Mouse (Mus musculus): ENCODE results near the gene Acaa1b.

Gene Acaa1b

DNA sequence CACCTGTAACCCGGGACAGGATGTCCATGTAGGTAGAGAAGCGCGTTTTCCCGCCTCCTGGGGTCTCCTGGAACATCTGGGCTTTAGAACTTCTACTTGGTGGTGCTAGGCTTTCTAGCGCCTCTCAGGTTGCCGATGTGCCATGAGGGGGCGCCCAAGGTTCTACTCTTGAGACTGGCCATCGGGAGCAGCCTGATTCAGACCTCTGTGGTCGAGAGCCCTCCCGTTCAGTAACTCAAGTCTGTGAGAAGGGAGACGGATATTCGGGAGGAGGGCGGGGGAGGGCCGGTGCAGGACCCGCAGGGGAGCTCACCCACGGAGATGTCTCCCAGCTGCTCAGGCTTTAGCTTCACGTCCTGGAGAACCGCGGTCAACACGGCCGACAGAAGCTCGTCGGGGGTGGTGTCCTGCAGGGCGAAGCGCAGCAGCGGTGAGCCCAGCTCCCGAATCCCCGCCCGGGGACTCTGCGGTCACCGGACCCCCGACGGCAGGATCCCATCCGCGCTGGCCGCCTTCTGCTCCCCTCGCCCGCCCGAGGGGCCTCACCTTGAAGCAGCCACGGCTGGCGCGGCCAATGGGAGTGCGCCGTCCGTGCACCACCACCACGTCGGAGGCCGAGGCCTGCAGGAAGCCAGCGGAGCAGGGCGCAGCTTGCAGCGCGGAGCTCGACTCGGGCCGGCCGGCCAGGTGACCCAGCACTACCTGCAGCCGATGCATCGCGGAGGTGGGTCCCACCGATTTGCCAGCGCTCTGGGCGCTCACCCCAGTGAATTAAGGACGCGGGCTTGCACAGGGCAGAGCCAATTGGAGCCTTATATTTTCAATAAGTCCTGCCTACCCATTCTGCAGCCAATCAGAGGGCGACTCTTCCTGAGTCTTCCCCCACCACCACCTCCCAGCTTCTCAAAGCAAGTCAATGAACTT, at the start of gene Acaa1b:
Acaa1b (minus strand) TSS at position 816 of the 924 bp plus-strand sequence.
- DNase-seq = peak; percentile 91 to 92

DNA sequence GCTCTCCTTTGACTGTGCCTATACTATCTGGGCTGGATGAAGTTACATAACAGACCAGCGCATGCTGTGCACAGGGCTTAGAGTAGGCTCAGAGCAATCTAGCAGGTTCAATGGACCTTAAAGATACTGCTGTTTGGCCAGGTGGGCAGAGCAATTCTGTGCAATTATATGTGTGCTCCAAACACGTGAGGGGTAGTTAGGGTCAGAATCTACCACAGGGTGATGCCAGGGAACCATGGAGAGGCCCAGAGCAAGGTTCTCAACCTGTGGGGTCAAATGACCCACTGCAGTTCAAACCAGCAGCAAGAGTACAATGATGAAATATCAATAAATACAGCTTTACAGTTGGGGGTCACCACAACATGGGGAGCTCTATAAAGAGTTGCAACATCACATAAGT, 49.8 kb upstream of the Acaa1b start:
- DNase-seq = no peak

DNA sequence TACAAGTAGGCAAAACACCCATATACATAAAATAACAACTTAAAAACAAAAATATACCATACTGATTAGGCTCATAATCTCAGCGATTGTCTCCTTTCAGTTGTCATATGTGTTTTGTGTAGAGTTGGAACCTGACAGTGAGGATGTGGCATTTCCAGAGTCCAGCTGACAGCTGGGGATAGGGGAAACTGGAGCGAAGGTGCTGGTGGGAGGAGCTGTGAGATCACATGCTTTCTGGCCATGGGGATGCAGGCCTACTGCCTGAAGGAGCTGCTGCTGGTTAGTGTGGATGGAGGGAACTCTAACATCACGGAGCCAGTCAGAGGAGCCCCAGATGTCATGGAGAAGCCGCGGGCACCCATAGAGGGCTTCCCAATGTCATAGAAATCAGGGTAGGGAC, 48.9 kb upstream of the Acaa1b start:
- no peak for DNase-seq

- DNase-seq = no peak
Measured at GRCm38 (mm10) chr9:119203617-119204016, 46.7 kb upstream of the Acaa1b start.

DNA sequence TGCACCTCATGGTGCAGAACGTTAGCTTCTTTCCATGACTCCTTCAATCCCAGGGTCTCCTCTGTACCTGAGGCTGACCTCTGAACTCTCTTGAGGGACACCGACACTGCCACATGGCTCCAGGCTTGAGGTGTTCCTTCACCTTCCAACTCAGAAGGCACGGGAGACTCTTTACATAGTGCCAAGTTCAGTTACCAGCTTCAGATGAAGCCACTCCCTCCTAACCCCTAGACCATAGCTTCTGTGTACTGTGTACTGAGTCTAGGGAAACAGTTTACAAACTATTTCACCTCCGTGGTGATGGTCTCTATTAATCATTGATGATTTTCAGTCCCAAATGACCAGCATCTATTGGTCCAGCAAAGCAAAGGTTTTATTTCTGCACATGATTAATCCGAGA, 44.8 kb upstream of the Acaa1b start:
- no peak for DNase-seq

DNA sequence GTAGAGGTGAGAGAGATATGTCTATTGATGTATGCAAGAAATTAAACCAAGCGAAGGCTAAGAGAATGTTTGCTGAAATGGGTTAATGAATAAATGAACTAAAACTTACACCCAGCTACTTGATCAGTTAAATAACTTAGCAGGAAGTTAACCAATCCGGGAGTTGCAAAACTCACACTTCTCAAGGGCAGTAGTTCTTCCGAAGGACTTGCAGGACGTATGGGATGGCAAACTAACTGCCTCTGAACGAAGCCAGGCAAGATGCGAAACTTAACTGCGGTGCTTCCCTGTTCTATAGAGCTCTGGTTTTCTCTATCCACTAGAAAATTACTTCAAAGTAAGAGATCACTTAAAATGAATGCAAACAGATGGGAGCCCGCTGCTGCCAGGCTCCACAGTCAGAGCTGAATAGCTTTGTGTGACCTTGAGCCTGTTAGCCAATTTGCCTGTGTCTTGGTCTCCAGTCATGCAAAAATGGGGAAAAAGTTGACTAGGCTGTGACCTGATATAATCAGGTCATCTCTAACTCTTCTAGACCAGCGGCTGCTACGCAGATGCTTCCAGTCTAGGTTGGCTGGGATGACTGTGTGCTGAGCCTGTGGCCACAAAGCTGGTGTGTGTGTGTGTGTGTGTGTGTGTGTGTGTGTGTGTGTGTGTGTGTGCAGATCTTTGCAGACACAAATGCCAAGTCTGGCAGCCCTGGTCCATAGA, 42.4 kb upstream of the Acaa1b start:
- peak; percentile 62 to 64 for DNase-seq

- peak; percentile 70 to 73 for DNase-seq
Measured at GRCm38 (mm10) chr9:119192202-119192990, 35.5 kb upstream of the Acaa1b start.

- peak in 1 of 2 experiments; percentile 46 for DNase-seq
Measured at GRCm38 (mm10) chr9:119181241-119181728, 24.4 kb upstream of the Acaa1b start.

DNA sequence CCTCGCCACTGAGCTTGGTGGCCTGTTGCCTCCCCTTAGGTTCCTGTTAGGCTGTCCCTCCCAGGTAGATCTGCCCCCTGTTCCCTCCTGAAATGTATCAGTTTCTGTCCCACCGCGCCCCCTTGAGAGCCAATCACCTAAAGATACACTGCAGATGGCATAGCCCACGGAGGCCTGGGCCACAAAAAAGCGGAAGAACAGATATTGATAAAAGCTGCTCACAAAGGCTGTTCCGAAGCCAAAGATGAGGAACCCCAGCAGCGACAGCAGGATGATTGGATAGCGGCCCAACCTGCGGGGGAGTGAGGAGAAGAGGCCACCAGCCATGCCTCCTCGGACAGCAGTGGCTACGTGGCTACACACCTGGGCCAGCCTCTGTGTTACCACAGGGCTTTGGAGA, 22.4 kb upstream of the Acaa1b start:
- peak in 1 of 2 experiments; percentile 22 for DNase-seq

DNA sequence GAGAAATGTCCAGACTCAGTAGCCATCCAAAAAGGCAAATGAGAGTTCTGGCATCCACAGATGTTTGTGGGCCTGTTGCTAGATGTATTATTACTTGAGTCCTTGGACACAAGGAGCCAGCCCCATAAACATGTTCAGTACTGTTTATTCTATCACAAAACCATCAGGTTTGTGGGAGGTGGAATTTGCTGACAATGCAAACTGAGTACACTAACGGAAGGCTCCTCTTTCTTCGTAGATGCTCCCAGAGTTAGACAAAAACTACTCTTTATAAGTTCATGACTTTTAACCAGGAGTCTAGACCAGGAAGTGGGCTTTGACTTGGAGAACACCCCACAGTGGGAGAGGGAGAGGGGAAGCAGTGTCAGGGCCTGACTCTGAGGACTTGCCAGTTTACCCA, 10.7 kb upstream of the Acaa1b start:
- no peak for DNase-seq

GRCm38 (mm10) chr9:119165548-119165947, 8.7 kb upstream of the Acaa1b start:
- DNase-seq = no peak

GRCm38 (mm10) chr9:119164743-119165142, 7.8 kb upstream of the Acaa1b start:
- DNase-seq = no peak

DNA sequence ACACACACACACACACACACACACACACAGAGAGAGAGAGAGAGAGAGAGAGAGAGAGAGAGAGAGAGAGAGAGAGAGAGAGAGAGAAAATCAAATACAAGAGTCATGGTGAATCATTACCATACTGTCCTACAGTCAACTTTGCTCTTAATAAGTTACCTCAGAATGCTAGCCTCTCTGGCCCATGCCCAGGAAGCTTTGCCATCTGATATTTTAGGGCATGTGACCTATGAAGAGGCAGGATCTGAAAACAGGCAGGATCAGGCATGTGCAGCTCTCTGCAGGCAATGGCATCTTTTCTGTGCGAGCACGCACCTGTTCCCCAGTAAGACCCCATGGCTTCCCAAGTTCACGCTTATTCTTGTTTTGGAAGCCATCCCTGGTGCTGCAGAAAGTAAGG, 3.8 kb upstream of the Acaa1b start:
- DNase-seq = no peak

GRCm38 (mm10) chr9:119158861-119159260, 2.0 kb upstream of the Acaa1b start, which contains the start of gene Gm47289:
Gm47289 (plus strand) TSS chr9:119159161.
- DNase-seq = no peak

DNA sequence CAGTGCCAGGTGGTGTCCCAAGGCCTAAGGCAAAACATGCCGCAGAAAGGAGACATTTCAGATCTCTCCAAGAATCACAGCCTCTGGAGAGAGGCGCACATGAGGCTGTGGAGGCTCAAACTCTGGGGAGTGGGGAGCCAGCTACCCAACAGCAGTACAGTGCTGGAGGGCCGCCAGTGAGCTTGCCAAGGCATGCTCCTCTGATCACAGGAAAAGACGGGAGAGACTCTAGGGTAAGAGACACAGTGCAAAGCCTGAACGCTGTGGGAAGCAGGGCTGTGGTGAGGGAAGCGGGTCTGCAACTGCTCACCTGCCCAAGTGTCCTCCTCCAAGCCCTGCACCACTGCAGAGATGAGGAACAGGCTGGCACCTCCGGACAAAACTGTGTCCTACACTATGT, 1.1 kb downstream of the Acaa1b start:
- peak; percentile 69 to 73 for DNase-seq

- no peak for DNase-seq
Measured at GRCm38 (mm10) chr9:119155416-119155815, 1.5 kb downstream of the Acaa1b start.

- no peak for DNase-seq
Measured at GRCm38 (mm10) chr9:119151751-119152150, 5.1 kb downstream of the Acaa1b start.

GRCm38 (mm10) chr9:119149601-119150000, 7.3 kb downstream of the Acaa1b start:
- DNase-seq = no peak

DNA sequence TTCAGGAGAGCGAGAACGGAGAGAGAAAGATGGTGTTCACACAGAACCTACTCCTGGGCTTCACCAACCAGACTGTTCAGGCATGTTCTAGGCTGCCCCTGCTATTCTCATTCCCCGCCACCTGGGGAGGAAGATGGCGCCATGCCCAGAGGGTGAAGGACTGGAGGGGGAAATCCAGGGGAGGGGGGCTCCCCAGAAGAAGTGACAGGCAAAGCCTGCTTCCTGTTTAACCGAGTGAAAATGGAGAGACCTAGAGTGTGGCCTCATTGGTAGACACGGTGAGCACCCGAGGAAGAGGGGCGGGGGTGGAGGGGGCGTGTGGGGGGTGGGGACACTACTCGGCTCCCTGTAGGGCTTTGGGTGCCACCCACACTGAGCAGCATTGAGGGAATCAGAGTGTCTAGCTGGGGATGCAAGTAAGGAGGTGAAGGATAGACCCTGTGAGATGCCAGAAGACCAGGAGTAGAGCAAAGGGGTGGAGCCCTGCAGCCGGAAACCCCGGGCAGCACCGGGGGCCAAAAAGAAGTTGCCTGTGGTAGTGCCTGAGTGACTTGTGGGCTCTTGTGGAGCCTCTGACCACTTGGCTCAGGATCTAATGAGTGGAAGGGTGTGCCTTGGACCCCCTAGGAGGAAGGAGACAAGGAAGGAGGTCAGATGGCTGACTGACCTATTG, 10.7 kb downstream of the Acaa1b start:
- peak in 1 of 2 experiments; percentile 37 for DNase-seq

DNA sequence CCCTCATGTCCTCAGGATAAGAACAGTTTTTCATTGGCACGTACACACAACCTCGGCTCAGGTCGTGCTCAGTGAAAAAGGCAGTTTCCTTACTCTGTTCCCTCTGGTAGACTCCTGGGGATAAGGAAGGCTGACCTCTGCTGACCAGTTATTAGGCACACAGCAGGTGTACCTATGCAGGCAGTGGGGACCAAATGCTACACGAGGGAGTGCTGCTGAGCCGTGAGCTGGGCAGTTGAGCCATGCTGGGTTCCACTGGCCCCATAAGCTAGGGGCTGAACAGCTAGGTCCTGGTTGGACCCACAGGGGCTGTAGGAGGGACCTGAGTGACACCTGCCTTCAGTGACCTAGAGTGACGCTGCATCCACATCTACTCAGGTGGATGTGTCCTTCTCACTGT, 11.3 kb downstream of the Acaa1b start:
- no peak for DNase-seq

GRCm38 (mm10) chr9:119145137-119145536, 11.8 kb downstream of the Acaa1b start:
- DNase-seq = no peak

DNA sequence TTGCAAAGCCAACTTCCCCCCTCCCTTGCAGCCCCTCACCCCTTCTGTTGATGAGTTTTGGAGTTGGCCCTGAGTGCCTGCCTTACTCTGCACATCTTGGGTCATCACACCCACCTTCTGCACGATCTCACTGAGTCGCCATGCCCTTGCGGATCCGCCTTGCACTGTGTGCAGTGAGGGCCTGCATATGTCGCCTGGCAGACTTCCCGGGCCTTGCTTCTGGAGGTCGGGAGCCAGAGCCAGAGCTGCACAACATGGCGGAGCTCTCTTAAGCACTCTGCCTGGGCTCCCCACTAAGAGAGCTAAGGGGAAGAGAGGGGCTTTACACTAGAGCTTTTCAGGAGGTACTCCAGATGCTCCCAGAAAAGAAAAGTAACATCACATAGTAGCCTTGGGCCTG, 12.2 kb downstream of the Acaa1b start:
- peak; percentile 97 to 98 for DNase-seq

All from cerebellum, postnatal 10 days (tissue).